ENCODE assay signal across 8 mouse cellular contexts in the genomic region with DNA sequence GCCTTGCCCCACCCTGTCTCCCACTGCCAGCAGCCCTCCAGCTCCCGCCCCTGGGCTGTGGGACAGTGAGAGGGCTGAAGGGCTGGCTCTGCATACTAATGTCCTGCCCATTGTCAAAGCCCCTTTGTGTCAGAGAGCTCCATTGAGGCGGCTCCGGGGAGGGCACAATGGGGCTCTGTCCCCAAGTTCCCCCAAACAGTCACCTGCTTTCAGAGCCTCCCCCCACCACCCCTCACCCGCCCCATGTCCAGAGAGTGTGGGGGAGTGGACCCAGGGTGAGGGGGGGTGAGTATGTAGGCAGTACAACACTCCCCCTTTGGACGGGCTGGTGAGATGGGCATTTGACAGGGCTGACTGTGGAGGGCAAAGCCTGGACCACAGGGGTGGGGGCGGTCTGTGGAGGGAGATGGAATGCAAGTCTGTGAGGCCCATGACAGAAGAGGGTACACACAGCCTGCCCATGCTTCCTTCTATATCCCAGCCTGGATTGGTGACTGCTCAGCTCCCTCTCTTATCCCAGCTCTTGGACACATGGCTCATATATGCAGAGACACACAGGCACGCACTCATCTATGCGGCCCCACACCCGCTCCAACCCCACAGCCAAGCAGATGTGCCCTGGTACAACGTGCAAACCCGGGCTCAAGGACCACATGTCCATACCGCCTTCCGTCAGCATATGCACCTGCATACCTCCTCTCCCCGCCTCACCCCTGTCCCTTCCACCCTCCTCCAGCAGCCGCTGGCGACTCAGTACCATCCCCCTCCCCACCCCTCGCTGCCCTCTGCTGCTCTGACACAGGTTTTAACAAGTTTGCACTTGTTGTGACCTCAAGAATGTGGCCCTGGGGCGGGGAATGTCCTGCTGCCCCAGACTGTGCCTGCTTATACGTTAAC. TPM values are rescaled to one million over a fixed set of nuclear protein-coding genes. Genes with fewer than 3 reads are reported as not detected.
A peak's percentile ranks its signal among the peaks of the same experiment; 100 is the strongest.
DNase-seq lines count a peak whose midpoint lies in the region; ATAC-seq lines count a peak whose summit lies in the region.

No protein-coding gene starts in this region.

- no peaks in the 10 kb centered on the region for H3K36me3 ChIP-seq in heart, embryonic 12.5 days
- H3K36me3 ChIP-seq in forebrain, embryonic 14.5 days (ENCODE audit: control insufficient read depth, insufficient read depth, low read length), result no peaks in the 10 kb centered on the region
- H3K36me3 ChIP-seq in stomach, embryonic 15.5 days, result no peaks in the 10 kb centered on the region

- peaks cover 83% of the 10 kb centered on the region for H3K27me3 ChIP-seq in heart, embryonic 12.5 days (replicated peaks)
- H3K27me3 ChIP-seq in forebrain, embryonic 14.5 days (replicated peaks; ENCODE audit: control insufficient read depth, insufficient read depth, low read length), result no peaks in the 10 kb centered on the region
- peaks cover 8% of the 10 kb centered on the region; the same call in 1 of the 2 replicates for H3K27me3 ChIP-seq in stomach, embryonic 15.5 days (replicated peaks)

- 16% methylated on average over 19 of the region's 19 CpGs for WGBS in heart, embryonic 12.5 days
- under 1% methylated on average over 19 of the region's 19 CpGs for WGBS in forebrain, embryonic 14.5 days
- WGBS in stomach, embryonic 15.5 days, result 16% methylated on average over 19 of the region's 19 CpGs

- no peak for DNase-seq in heart, adult 11 months
- DNase-seq in Muller cell, postnatal 12 days (ENCODE audit: inconsistent ontology term), result peak; percentile 95
- DNase-seq in forebrain, embryonic 14.5 days (ENCODE audit: low spot score), result peak; percentile 92
- DNase-seq in kidney, postnatal 14 days, result peak; percentile 90
- peak; percentile 32 for DNase-seq in lung, postnatal 10 days

- peak overlapping the region; percentile 43 for H3K4me2 ChIP-seq in heart, embryonic 12.5 days
- H3K4me2 ChIP-seq in forebrain, embryonic 14.5 days (ENCODE audit: low read length), result peak overlapping the region; percentile 35
- H3K4me2 ChIP-seq in stomach, embryonic 15.5 days, result no peak overlapping the region

- H3K9me3 ChIP-seq in heart, embryonic 12.5 days (replicated peaks), result no peaks in the 10 kb centered on the region
- H3K9me3 ChIP-seq in forebrain, embryonic 14.5 days (replicated peaks; ENCODE audit: control insufficient read depth, low read length), result no peaks in the 10 kb centered on the region
- H3K9me3 ChIP-seq in stomach, embryonic 15.5 days, result no peaks in the 10 kb centered on the region

- peaks cover 12% of the 10 kb centered on the region for H3K4me1 ChIP-seq in heart, embryonic 12.5 days (replicated peaks)
- peaks cover 30% of the 10 kb centered on the region for H3K4me1 ChIP-seq in forebrain, embryonic 14.5 days (ENCODE audit: control insufficient read depth, insufficient read depth, low read length)
- H3K4me1 ChIP-seq in stomach, embryonic 15.5 days, result peaks cover 11% of the 10 kb centered on the region; the same call in 1 of the 2 replicates

- ATAC-seq in heart, embryonic 12.5 days (ENCODE audit: insufficient number of reproducible peaks, low FRiP score), result peak; percentile 37
- ATAC-seq in forebrain, embryonic 14.5 days, result peak; percentile 97
- ATAC-seq in stomach, embryonic 15.5 days (ENCODE audit: insufficient read depth, low FRiP score, low read depth), result peak; percentile 51
- ATAC-seq in megakaryocyte progenitor cell, adult 5-6 weeks (replicated peaks; ENCODE audit: poor library complexity), result no peak

- H3K4me3 ChIP-seq in heart, embryonic 12.5 days, result 0 out of 2 replicates have a peak overlapping the region, but pooled peaks have one; percentile 8
- H3K4me3 ChIP-seq in forebrain, embryonic 14.5 days (ENCODE audit: low read depth, low read length), result no peak overlapping the region
- no peak overlapping the region for H3K4me3 ChIP-seq in stomach, embryonic 15.5 days (replicated peaks)

- no peak overlapping the region for H3K27ac ChIP-seq in heart, embryonic 12.5 days (ENCODE audit: poor library complexity, severe bottlenecking)
- peak overlapping the region; percentile 90 for H3K27ac ChIP-seq in forebrain, embryonic 14.5 days (ENCODE audit: low read depth, low read length)
- no peak overlapping the region for H3K27ac ChIP-seq in stomach, embryonic 15.5 days

- no peak overlapping the region for H3K9ac ChIP-seq in heart, embryonic 12.5 days
- peak overlapping the region; percentile 49 for H3K9ac ChIP-seq in forebrain, embryonic 14.5 days (ENCODE audit: low read length)
- H3K9ac ChIP-seq in stomach, embryonic 15.5 days, result no peak overlapping the region

RNA-seq across cellular contexts. Expression of gene Kcnj10, which starts 9.2 kb away (rescaled TPM):
- polyA plus RNA-seq in heart, embryonic 12.5 days (2016; fragmentation: Nextera tagmentation; extraction: Ambion mirVana), result not detected in 2 replicates
- 1.5 and 1.6 TPM in 2 replicates for polyA plus RNA-seq in forebrain, embryonic 14.5 days (2014; fragmentation: Nextera tagmentation; extraction: Ambion mirVana)
- polyA plus RNA-seq in stomach, embryonic 15.5 days (2015; fragmentation: Nextera tagmentation; extraction: Ambion mirVana), result 0.10 and 0.17 TPM in 2 replicates
- 0.20 and 0.24 TPM in 2 replicates for total RNA-seq in megakaryocyte progenitor cell, adult 5-6 weeks (2015)
- total RNA-seq in megakaryocyte progenitor cell, adult 5-6 weeks (2017), result 0.04 and 0.14 TPM in 2 replicates

RNA-seq across cellular contexts. Expression of gene Kcnj9, which starts 21.0 kb away (rescaled TPM):
- not detected in 2 replicates for polyA plus RNA-seq in heart, embryonic 12.5 days (2016; fragmentation: Nextera tagmentation; extraction: Ambion mirVana)
- polyA plus RNA-seq in forebrain, embryonic 14.5 days (2014; fragmentation: Nextera tagmentation; extraction: Ambion mirVana), result 1.3 and 1.5 TPM in 2 replicates
- polyA plus RNA-seq in stomach, embryonic 15.5 days (2015; fragmentation: Nextera tagmentation; extraction: Ambion mirVana), result 0.05 and 0.09 TPM in 2 replicates
- not detected in 2 replicates for total RNA-seq in megakaryocyte progenitor cell, adult 5-6 weeks (2015)
- not detected in 2 replicates for total RNA-seq in megakaryocyte progenitor cell, adult 5-6 weeks (2017)

RNA-seq across cellular contexts. Expression of gene Pigm, which starts 26.2 kb away (rescaled TPM):
- polyA plus RNA-seq in heart, embryonic 12.5 days (2016; fragmentation: Nextera tagmentation; extraction: Ambion mirVana), result 8.5 and 9.4 TPM in 2 replicates
- 4.8 and 5.1 TPM in 2 replicates for polyA plus RNA-seq in forebrain, embryonic 14.5 days (2014; fragmentation: Nextera tagmentation; extraction: Ambion mirVana)
- 6.1 and 6.7 TPM in 2 replicates for polyA plus RNA-seq in stomach, embryonic 15.5 days (2015; fragmentation: Nextera tagmentation; extraction: Ambion mirVana)
- total RNA-seq in megakaryocyte progenitor cell, adult 5-6 weeks (2015), result 14.7 and 16.2 TPM in 2 replicates
- total RNA-seq in megakaryocyte progenitor cell, adult 5-6 weeks (2017), result 15.3 and 15.7 TPM in 2 replicates

RNA-seq across cellular contexts. Expression of gene Atp1a2, which starts 52.3 kb away (rescaled TPM):
- 23.4 and 25.9 TPM in 2 replicates for polyA plus RNA-seq in heart, embryonic 12.5 days (2016; fragmentation: Nextera tagmentation; extraction: Ambion mirVana)
- polyA plus RNA-seq in forebrain, embryonic 14.5 days (2014; fragmentation: Nextera tagmentation; extraction: Ambion mirVana), result 12.9 and 19.8 TPM in 2 replicates
- polyA plus RNA-seq in stomach, embryonic 15.5 days (2015; fragmentation: Nextera tagmentation; extraction: Ambion mirVana), result 4.2 and 4.3 TPM in 2 replicates
- total RNA-seq in megakaryocyte progenitor cell, adult 5-6 weeks (2015), result not detected in 2 replicates
- total RNA-seq in megakaryocyte progenitor cell, adult 5-6 weeks (2017), result not detected in 2 replicates
